Mouse (Mus musculus) MEL (cell line): ENCODE results near the gene Cep41. TPM values are rescaled to one million over a fixed set of nuclear protein-coding genes. Genes with fewer than 3 reads are reported as not detected.

Experiments
- DNase-seq: peaks from one replicate; pipeline ENCODE4 v3.0.0; 2011; ENCODE audit warnings: low read depth, low spot score
- H3K27ac ChIP-seq: 2 replicates; pipeline ENCODE4 v1.5.1; 2012; ENCODE audit warnings: low read depth, mild to moderate bottlenecking, control low read depth, low read length, moderate library complexity; ENCODE audit not compliant: control insufficient read depth
- H3K27me3 ChIP-seq, 2 experiments: fragments of 150-350 bp in 1 of 2; sonication (generic) in 1 of 2; 2 replicates each; pipeline ENCODE4 v1.6.1; 2012; ENCODE audit warnings: low read length in 2 of 2, mild to moderate bottlenecking in 2 of 2, improper control_type of control experiment in 1 of 2, moderate library complexity in 1 of 2; ENCODE audit not compliant: insufficient read depth in 2 of 2, control insufficient read depth in 1 of 2
- H3K36me3 ChIP-seq, 2 experiments: 2 replicates each; pipeline ENCODE4 v1.6.1; 2012 to 2014; ENCODE audit warnings: low read length in 2 of 2, improper control_type of control experiment in 1 of 2, inconsistent platforms in 1 of 2, mild to moderate bottlenecking in 1 of 2; ENCODE audit not compliant: insufficient read depth in 2 of 2, control insufficient read depth in 1 of 2
- H3K4me1 ChIP-seq, 2 experiments: fragments of 150-350 bp in 1 of 2; sonication (generic) in 1 of 2; 2 replicates each; pipeline ENCODE4 v1.6.1; 2012; ENCODE audit warnings: low read length in 2 of 2, improper control_type of control experiment in 1 of 2, mild to moderate bottlenecking in 1 of 2; ENCODE audit not compliant: insufficient read depth in 2 of 2, control insufficient read depth in 1 of 2
- H3K4me3 ChIP-seq, 2 experiments: fragments of 150-350 bp in 1 of 2; sonication (generic) in 1 of 2; 2 replicates each; pipeline ENCODE4 v1.5.1; 2012; ENCODE audit warnings: low read depth in 2 of 2, low read length in 2 of 2, mild to moderate bottlenecking in 2 of 2, moderate library complexity in 2 of 2, control low read depth in 1 of 2, improper control_type of control experiment in 1 of 2; ENCODE audit not compliant: control insufficient read depth in 1 of 2, insufficient read depth in 1 of 2
- H3K79me2 ChIP-seq: 2 replicates; pipeline ENCODE4 v1.6.1; 2012; ENCODE audit warnings: mild to moderate bottlenecking, low read length, moderate library complexity; ENCODE audit not compliant: control insufficient read depth, poor library complexity, insufficient read depth
- H3K9ac ChIP-seq: 2 replicates; pipeline ENCODE4 v1.6.1; 2012; ENCODE audit warnings: low read depth, mild to moderate bottlenecking, control low read depth, low read length, moderate library complexity; ENCODE audit not compliant: control insufficient read depth, poor library complexity, severe bottlenecking
- H3K9me3 ChIP-seq: fragments of 150-350 bp; sonication (generic); replicated peaks from 2 replicates; pipeline ENCODE4 v1.6.1; 2012; ENCODE audit warnings: mild to moderate bottlenecking, low read length, improper control_type of control experiment, moderate library complexity; ENCODE audit not compliant: insufficient read depth
- CHD1 ChIP-seq: IDR thresholded peaks from 2 replicates; pipeline ENCODE4 v1.6.1; 2012; ENCODE audit warnings: low read depth, mild to moderate bottlenecking, inconsistent platforms, low read length, improper control_type of control experiment
- CHD2 ChIP-seq: IDR thresholded peaks from 2 replicates; pipeline ENCODE4 v1.6.1; 2011; ENCODE audit warnings: low read length, improper control_type of control experiment
- ELF1 ChIP-seq: IDR thresholded peaks from 2 replicates; pipeline ENCODE4 v1.6.1; 2014; ENCODE audit warnings: low read depth, mild to moderate bottlenecking, inconsistent platforms, low read length, improper control_type of control experiment, moderate library complexity
- GATA1 ChIP-seq: IDR thresholded peaks from 2 replicates; pipeline ENCODE4 v1.6.1; 2011; ENCODE audit warnings: low read depth, low read length, improper control_type of control experiment
- KAT2A ChIP-seq: conservative IDR thresholded peaks from 2 replicates; pipeline ENCODE4 v1.6.1; 2012; ENCODE audit warnings: low read depth, low read length, improper control_type of control experiment, inconsistent platforms
- MEF2A ChIP-seq: IDR thresholded peaks from 2 replicates; pipeline ENCODE4 v1.6.1; 2014; ENCODE audit warnings: low read depth, mild to moderate bottlenecking, inconsistent platforms, low read length, improper control_type of control experiment; ENCODE audit not compliant: poor library complexity, insufficient replicate concordance, severe bottlenecking; ENCODE audit errors: extremely low read depth
- MXI1 ChIP-seq: IDR thresholded peaks from 2 replicates; pipeline ENCODE4 v1.6.1; 2011; ENCODE audit warnings: mild to moderate bottlenecking, low read depth, low read length, improper control_type of control experiment
- MYB ChIP-seq: IDR thresholded peaks from 2 replicates; pipeline ENCODE4 v1.6.1; 2011; ENCODE audit warnings: mild to moderate bottlenecking, low read depth, low read length, improper control_type of control experiment
- MYC ChIP-seq: IDR thresholded peaks from 2 replicates; pipeline ENCODE4 v1.6.1; 2011; ENCODE audit warnings: low read depth, mild to moderate bottlenecking, low read length, improper control_type of control experiment, moderate library complexity
- NELFE ChIP-seq: IDR thresholded peaks from 2 replicates; pipeline ENCODE4 v1.6.1; 2011; ENCODE audit warnings: low read depth, low read length, improper control_type of control experiment
- NRF1 ChIP-seq: IDR thresholded peaks from 2 replicates; pipeline ENCODE4 v1.6.1; 2014; ENCODE audit warnings: low read depth, mild to moderate bottlenecking, inconsistent platforms, low read length, improper control_type of control experiment, moderate library complexity; ENCODE audit not compliant: poor library complexity, insufficient read depth, severe bottlenecking
- RAD21 ChIP-seq: IDR thresholded peaks from 2 replicates; pipeline ENCODE4 v1.6.1; 2011; ENCODE audit warnings: mild to moderate bottlenecking, low read depth, low read length, improper control_type of control experiment
- SIN3A ChIP-seq: IDR thresholded peaks from 2 replicates; pipeline ENCODE4 v1.6.1; 2012; ENCODE audit warnings: low read length, improper control_type of control experiment, inconsistent platforms
- TAL1 ChIP-seq: IDR thresholded peaks from 2 replicates; pipeline ENCODE4 v1.6.1; 2012; ENCODE audit warnings: mild to moderate bottlenecking, inconsistent platforms, low read length, moderate library complexity, mixed read lengths
- TBP ChIP-seq: IDR thresholded peaks from 2 replicates; pipeline ENCODE4 v1.8.0; 2011; ENCODE audit warnings: low read depth, low read length, improper control_type of control experiment
- USF1 ChIP-seq: IDR thresholded peaks from 2 replicates; pipeline ENCODE4 v1.6.1; 2014; ENCODE audit warnings: low read depth, mild to moderate bottlenecking, inconsistent platforms, low read length, improper control_type of control experiment, moderate library complexity
- ZKSCAN1 ChIP-seq: IDR thresholded peaks from 2 replicates; pipeline ENCODE4 v1.6.1; 2012; ENCODE audit warnings: low read depth, mild to moderate bottlenecking, inconsistent platforms, low read length, improper control_type of control experiment, moderate library complexity
- ZMIZ1 ChIP-seq: IDR thresholded peaks from 2 replicates; pipeline ENCODE4 v1.6.1; 2012; ENCODE audit warnings: low read depth, mild to moderate bottlenecking, inconsistent platforms, low read length, improper control_type of control experiment, moderate library complexity
- polyA plus RNA-seq, 2 experiments: library from polyadenylated mRNA; stranded (reverse) in 1 of 2; unstranded in 1 of 2; fragments of >175 nt in 1 of 2; fragments of >200 nt in 1 of 2; gene quantifications; 2 replicates each; pipeline versions ENCODE4 v1.2.1 to v1.2.4; 2012; ENCODE audit warnings: low replicate concordance in 2 of 2, low read depth in 1 of 2; ENCODE audit not compliant: insufficient read length in 2 of 2, insufficient read depth in 1 of 2, missing spikeins in 1 of 2
- total RNA-seq: library from RNA; depleted of rRNA; stranded (reverse); fragments of 300-350 nt; gene quantifications from 2 replicates; pipeline ENCODE4 v1.2.3, GENCODE M21; 2012

Gene Cep41
- total and polyA plus RNA-seq, 3 experiments, result 9.8 to 12.0 TPM; not detected in 1

DNA sequence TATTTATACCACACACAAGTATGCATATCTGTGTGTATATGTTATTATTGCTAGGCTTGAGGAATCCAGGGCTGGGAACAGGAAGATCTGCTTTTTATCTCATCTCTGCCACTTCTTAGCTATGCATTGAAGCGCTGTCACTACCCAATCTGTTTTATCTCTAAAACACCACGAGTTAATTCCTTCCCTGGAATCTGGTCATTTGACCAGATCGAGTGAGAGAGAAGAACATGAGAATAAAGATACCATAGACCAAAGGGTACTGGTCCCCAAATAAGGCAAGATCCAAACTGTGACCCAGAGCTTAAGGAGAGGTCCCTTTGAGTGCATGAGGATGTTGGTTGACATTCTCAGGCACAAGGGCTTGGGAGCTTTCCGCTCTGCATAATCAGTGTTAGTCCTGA, 71.6 kb downstream of the Cep41 start:
- H3K79me2 ChIP-seq, result no peaks in the 10 kb centered on the region
- no peaks in the 10 kb centered on the region for H3K9me3 ChIP-seq
- H3K36me3 ChIP-seq, result no peaks in the 10 kb centered on the region
- H3K4me1 ChIP-seq, result no peaks in the 10 kb centered on the region
- TF ChIP-seq ELF1, result no peak
- TF ChIP-seq, all 39 proteins: peak for 0
- no peak overlapping the region for H3K4me3 ChIP-seq
- DNase-seq, result no peak
- H3K9ac ChIP-seq, result no peak overlapping the region
- H3K27ac ChIP-seq, result no peak overlapping the region
- H3K27me3 ChIP-seq, result peaks cover 0 to 3% of the 10 kb centered on the region in 2 experiments; a peak in 2 of 4 replicates

- no peak for DNase-seq
- Histone ChIP-seq H3K4me1 (peaks cover 0 to 4% of the 10 kb centered on the region in 2 experiments; a peak in 1 of 4 replicates), H3K4me3 (no peak overlapping the region), H3K27me3 (peaks cover 0 to 3% of the 10 kb centered on the region in 2 experiments; a peak in 2 of 4 replicates), H3K79me2 (no peaks in the 10 kb centered on the region), H3K9ac (no peak overlapping the region), H3K9me3 (no peaks in the 10 kb centered on the region), H3K27ac (no peak overlapping the region), H3K36me3 (0 out of 4 replicates have a peak, but pooled peaks cover 0 to 2% of the 10 kb centered on the region in 2 experiments)
- TF ChIP-seq SIN3A (no peak), TBP (no peak), NRF1 (no peak), KAT2A (no peak), MYC (no peak), ZKSCAN1 (no peak), GATA1 (no peak), TAL1 (no peak), MXI1 (no peak), CHD1 (no peak), MYB (no peak), CHD2 (no peak), MEF2A (no peak), ZMIZ1 (no peak), RAD21 (no peak), USF1 (no peak), NELFE (no peak)
Measured at GRCm38 (mm10) chr6:30620994-30621393, 72.6 kb downstream of the Cep41 start.
